Mouse (Mus musculus): Measurements from ENCODE around the gene Aacs. TPM values are rescaled to one million over a fixed set of nuclear protein-coding genes. Genes with fewer than 3 reads are reported as not detected.

Aacs gene
- polyA plus RNA-seq, 1 experiment, result 51.0 TPM

- peaks cover 20% of the 10 kb centered on the region for H3K4me1 ChIP-seq (replicated peaks; ENCODE audit: control insufficient read depth, insufficient read depth, low read length)
- TF ChIP-seq CTCF (IDR thresholded peaks at IDR 0.05; ENCODE audit: borderline replicate concordance, control insufficient read depth, extremely low read depth, insufficient read depth, low read length, poor library complexity), result no peak
- no peak for TF ChIP-seq POLR2A (IDR thresholded peaks at IDR 0.05; ENCODE audit: control insufficient read depth, extremely low read depth, insufficient read depth, low read length, poor library complexity)
- H3K27ac ChIP-seq (ENCODE audit: control insufficient read depth, insufficient read depth, low read length), result no peak overlapping the region
- H3K4me3 ChIP-seq (ENCODE audit: control insufficient read depth, insufficient read depth, low read length), result no peak overlapping the region
- 94% methylated on average over 10 of the region's 10 CpGs for WGBS
- DNase-seq, result no peak
- no peaks in the 10 kb centered on the region for H3K36me3 ChIP-seq (ENCODE audit: control insufficient read depth, insufficient read depth, low read length)
- H3K27me3 ChIP-seq (ENCODE audit: control insufficient read depth, insufficient read depth, low read length), result no peaks in the 10 kb centered on the region
Measured at GRCm38 (mm10) chr5:125495655-125496054, 20.0 kb downstream of the Aacs start.

- H3K36me3 ChIP-seq (ENCODE audit: control insufficient read depth, insufficient read depth, low read length), result no peaks in the 10 kb centered on the region
- H3K4me3 ChIP-seq (ENCODE audit: control insufficient read depth, insufficient read depth, low read length), result no peak overlapping the region
- no peak for TF ChIP-seq POLR2A (IDR thresholded peaks at IDR 0.05; ENCODE audit: control insufficient read depth, extremely low read depth, insufficient read depth, low read length, poor library complexity)
- TF ChIP-seq CTCF (IDR thresholded peaks at IDR 0.05; ENCODE audit: borderline replicate concordance, control insufficient read depth, extremely low read depth, insufficient read depth, low read length, poor library complexity), result no peak
- peak; percentile 62 for DNase-seq
- no peak overlapping the region for H3K27ac ChIP-seq (ENCODE audit: control insufficient read depth, insufficient read depth, low read length)
- H3K4me1 ChIP-seq (replicated peaks; ENCODE audit: control insufficient read depth, insufficient read depth, low read length), result peaks cover 20% of the 10 kb centered on the region
- WGBS, result 85% methylated on average over 12 of the region's 12 CpGs
- no peaks in the 10 kb centered on the region for H3K27me3 ChIP-seq (ENCODE audit: control insufficient read depth, insufficient read depth, low read length)
Measured at GRCm38 (mm10) chr5:125497821-125498600, 22.4 kb downstream of the Aacs start.

- H3K27me3 ChIP-seq (ENCODE audit: control insufficient read depth, insufficient read depth, low read length), result no peaks in the 10 kb centered on the region
- H3K4me1 ChIP-seq (replicated peaks; ENCODE audit: control insufficient read depth, insufficient read depth, low read length), result peaks cover 20% of the 10 kb centered on the region
- TF ChIP-seq CTCF (IDR thresholded peaks at IDR 0.05; ENCODE audit: borderline replicate concordance, control insufficient read depth, extremely low read depth, insufficient read depth, low read length, poor library complexity) (no peak), POLR2A (IDR thresholded peaks at IDR 0.05; ENCODE audit: control insufficient read depth, extremely low read depth, insufficient read depth, low read length, poor library complexity) (no peak)
- peaks cover 5% of the 10 kb centered on the region; the same call in 1 of the 2 replicates for H3K36me3 ChIP-seq (ENCODE audit: control insufficient read depth, insufficient read depth, low read length)
- H3K27ac ChIP-seq (ENCODE audit: control insufficient read depth, insufficient read depth, low read length), result no peak overlapping the region
- no peak overlapping the region for H3K4me3 ChIP-seq (ENCODE audit: control insufficient read depth, insufficient read depth, low read length)
- DNase-seq, result no peak
- 95% methylated on average over 6 of the region's 6 CpGs for WGBS
Measured at GRCm38 (mm10) chr5:125501505-125501904, 25.9 kb downstream of the Aacs start.

- H3K27ac ChIP-seq (ENCODE audit: control insufficient read depth, insufficient read depth, low read length), result no peak overlapping the region
- no peak overlapping the region for H3K4me3 ChIP-seq (ENCODE audit: control insufficient read depth, insufficient read depth, low read length)
- TF ChIP-seq POLR2A (IDR thresholded peaks at IDR 0.05; ENCODE audit: control insufficient read depth, extremely low read depth, insufficient read depth, low read length, poor library complexity) (no peak), CTCF (IDR thresholded peaks at IDR 0.05; ENCODE audit: borderline replicate concordance, control insufficient read depth, extremely low read depth, insufficient read depth, low read length, poor library complexity) (no peak)
- peaks cover 5% of the 10 kb centered on the region; the same call in 1 of the 2 replicates for H3K36me3 ChIP-seq (ENCODE audit: control insufficient read depth, insufficient read depth, low read length)
- no peak for DNase-seq
- H3K27me3 ChIP-seq (ENCODE audit: control insufficient read depth, insufficient read depth, low read length), result no peaks in the 10 kb centered on the region
- 86% methylated on average over 3 of the region's 3 CpGs for WGBS
- H3K4me1 ChIP-seq (replicated peaks; ENCODE audit: control insufficient read depth, insufficient read depth, low read length), result peaks cover 20% of the 10 kb centered on the region
Measured at GRCm38 (mm10) chr5:125502186-125502585, 26.6 kb downstream of the Aacs start.

GRCm38 (mm10) chr5:125503628-125504027, 28.0 kb downstream of the Aacs start:
- 54% methylated on average over 6 of the region's 6 CpGs for WGBS
- no peak overlapping the region for H3K4me3 ChIP-seq (ENCODE audit: control insufficient read depth, insufficient read depth, low read length)
- H3K27ac ChIP-seq (ENCODE audit: control insufficient read depth, insufficient read depth, low read length), result no peak overlapping the region
- no peak for TF ChIP-seq POLR2A (IDR thresholded peaks at IDR 0.05; ENCODE audit: control insufficient read depth, extremely low read depth, insufficient read depth, low read length, poor library complexity)
- no peak for TF ChIP-seq CTCF (IDR thresholded peaks at IDR 0.05; ENCODE audit: borderline replicate concordance, control insufficient read depth, extremely low read depth, insufficient read depth, low read length, poor library complexity)
- H3K4me1 ChIP-seq (replicated peaks; ENCODE audit: control insufficient read depth, insufficient read depth, low read length), result peaks cover 19% of the 10 kb centered on the region
- no peaks in the 10 kb centered on the region for H3K27me3 ChIP-seq (ENCODE audit: control insufficient read depth, insufficient read depth, low read length)
- DNase-seq, result no peak
- H3K36me3 ChIP-seq (ENCODE audit: control insufficient read depth, insufficient read depth, low read length), result peaks cover 5% of the 10 kb centered on the region; the same call in 1 of the 2 replicates

GRCm38 (mm10) chr5:125504692-125505091, 29.1 kb downstream of the Aacs start:
- peaks cover 5% of the 10 kb centered on the region; the same call in 1 of the 2 replicates for H3K36me3 ChIP-seq (ENCODE audit: control insufficient read depth, insufficient read depth, low read length)
- WGBS, result 90% methylated on average over 11 of the region's 11 CpGs

More at GRCm38 (mm10) chr5:125504692-125505091, 29.1 kb downstream of the Aacs start:
- TF ChIP-seq POLR2A (IDR thresholded peaks at IDR 0.05; ENCODE audit: control insufficient read depth, extremely low read depth, insufficient read depth, low read length, poor library complexity), result no peak
- TF ChIP-seq CTCF (IDR thresholded peaks at IDR 0.05; ENCODE audit: borderline replicate concordance, control insufficient read depth, extremely low read depth, insufficient read depth, low read length, poor library complexity), result no peak
- no peak overlapping the region for H3K4me3 ChIP-seq (ENCODE audit: control insufficient read depth, insufficient read depth, low read length)
- DNase-seq, result no peak
- no peak overlapping the region for H3K27ac ChIP-seq (ENCODE audit: control insufficient read depth, insufficient read depth, low read length)
- peaks cover 8% of the 10 kb centered on the region for H3K4me1 ChIP-seq (replicated peaks; ENCODE audit: control insufficient read depth, insufficient read depth, low read length)
- H3K27me3 ChIP-seq (ENCODE audit: control insufficient read depth, insufficient read depth, low read length), result no peaks in the 10 kb centered on the region
